Mouse (Mus musculus): ENCODE data around the gene Cmip.

GRCm38 (mm10) chr8:117347556-117347955 is 90.7 kb downstream of the Cmip start:
- TF ChIP-seq CTCF (IDR thresholded peaks at IDR 0.05; ENCODE audit: control insufficient read depth, insufficient read depth, low read length): no peak
- no peak for TF ChIP-seq POLR2A (IDR thresholded peaks at IDR 0.05; ENCODE audit: borderline replicate concordance, control insufficient read depth, low read depth, low read length)

All from bone marrow, adult 2 months (tissue).